Mouse (Mus musculus): ENCODE data around the gene Dcpp2. TPM values are rescaled to one million over a fixed set of nuclear protein-coding genes. Genes with fewer than 3 reads are reported as not detected.

Dcpp2 gene
- polyA plus RNA-seq (2014; fragmentation: Illumina TruSeq; extraction: RNeasy Lipid Tissue Mini Kit (QIAGEN cat#74804); ENCODE audit: low read depth, low replicate concordance): not detected

DNA sequence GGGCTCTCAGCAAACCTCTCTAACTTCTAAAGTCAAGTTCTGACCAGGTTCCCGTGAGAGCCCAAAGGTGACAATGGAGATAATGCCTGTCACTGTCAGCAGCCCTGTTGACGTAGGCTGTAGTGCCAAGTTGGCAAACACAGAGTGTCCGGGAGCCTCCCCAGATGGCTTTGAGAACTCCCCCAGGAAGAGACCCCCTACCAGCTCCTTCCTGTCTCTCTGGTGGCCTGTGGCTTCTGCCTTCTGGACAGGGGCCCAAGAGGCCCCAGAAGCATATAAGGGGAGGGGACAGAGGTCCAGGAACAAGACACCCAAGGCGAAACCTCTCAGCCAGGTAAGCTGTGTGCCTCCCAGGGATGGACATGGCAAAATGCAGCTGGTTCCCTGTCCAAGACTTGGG, at the start of gene Dcpp2, which contains the start of gene Dcpp1:
Gene Dcpp2 (plus strand): TSS at position 305 of the 400 bp plus-strand sequence.
Gene Dcpp1 (plus strand): TSS at position 301 of the 400 bp plus-strand sequence.

DNA sequence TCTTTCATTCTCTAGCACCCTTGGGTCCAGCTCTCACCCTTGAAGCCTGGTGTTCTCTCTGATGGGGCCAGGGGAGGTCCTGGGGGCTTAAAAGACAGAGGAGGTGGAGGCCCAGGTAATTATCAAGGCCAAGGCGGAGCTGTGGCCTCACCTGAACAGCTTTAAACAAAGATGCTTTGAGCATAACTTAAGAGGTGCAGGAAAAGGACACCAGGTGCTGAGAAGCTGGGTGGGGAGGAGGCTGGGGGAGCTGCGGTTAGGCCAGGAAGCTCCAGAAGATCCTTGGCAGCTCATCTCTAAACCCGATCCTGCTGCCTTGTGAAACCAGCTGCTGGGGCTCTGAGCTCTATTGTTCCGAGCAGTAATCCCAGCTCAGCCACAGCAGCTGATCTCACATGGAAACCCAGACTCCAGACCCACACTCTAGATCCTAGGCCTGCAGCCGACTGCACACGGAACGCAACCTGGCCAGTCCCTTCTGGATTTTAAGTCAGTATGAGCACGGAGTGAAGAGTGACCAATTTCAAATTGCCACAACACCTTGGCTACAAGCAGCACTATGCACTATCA, 44.6 kb upstream of the Dcpp2 start, which contains the start of gene Prss33:
Gene Prss33 (minus strand): TSS at position 51 of the 570 bp plus-strand sequence.

DNA sequence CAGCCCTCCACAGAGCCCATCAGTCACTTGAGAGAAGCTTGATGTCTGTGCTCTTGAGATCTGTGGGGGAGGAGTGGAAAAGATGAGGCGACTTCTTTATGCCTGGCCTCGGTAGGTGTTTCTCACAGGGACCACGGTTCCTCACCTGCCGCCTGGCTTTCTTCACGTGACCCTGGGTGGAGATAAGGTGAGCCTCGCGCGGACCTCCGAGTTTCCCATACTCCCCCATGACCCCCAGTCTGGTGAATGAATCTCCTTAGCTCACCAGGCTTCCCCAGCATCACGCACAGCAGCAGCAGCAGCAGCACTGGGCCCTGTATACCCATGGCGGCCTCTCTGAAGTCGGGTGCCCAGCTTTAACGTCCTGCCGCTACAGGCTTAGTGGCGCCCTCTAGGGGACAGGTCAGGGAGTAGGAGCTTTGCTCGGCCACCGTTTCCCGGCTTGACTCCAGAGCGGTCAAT, 36.8 kb upstream of the Dcpp2 start, which contains the start of the genes Prss32 and Prss41:
Gene Prss32 (plus strand): TSS at position 44 of the 462 bp plus-strand sequence.
Gene Prss41 (minus strand): TSS at position 361 of the 462 bp plus-strand sequence.

DNA sequence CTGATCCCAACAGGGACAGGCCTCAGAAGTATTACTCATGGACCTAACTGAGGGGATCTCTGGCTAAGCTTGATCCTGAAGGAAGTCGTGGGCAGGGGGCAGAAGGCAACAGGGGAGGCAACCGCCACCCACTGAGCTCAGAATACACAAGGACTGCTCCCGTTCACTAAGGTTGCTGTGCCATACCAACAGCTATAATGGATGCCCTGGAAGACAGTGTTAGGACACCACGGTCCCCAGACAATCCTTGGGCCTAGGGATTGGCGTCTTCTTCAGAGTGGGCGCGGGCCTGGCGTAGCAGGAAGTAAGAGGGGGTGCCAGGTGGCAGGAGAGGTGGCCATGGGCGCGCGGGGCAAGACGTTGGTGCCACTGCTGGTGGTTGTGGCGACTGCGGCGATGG, 12.9 kb upstream of the Dcpp2 start, which contains the start of gene Prss21:
Gene Prss21 (plus strand): TSS at position 301 of the 400 bp plus-strand sequence.

DNA sequence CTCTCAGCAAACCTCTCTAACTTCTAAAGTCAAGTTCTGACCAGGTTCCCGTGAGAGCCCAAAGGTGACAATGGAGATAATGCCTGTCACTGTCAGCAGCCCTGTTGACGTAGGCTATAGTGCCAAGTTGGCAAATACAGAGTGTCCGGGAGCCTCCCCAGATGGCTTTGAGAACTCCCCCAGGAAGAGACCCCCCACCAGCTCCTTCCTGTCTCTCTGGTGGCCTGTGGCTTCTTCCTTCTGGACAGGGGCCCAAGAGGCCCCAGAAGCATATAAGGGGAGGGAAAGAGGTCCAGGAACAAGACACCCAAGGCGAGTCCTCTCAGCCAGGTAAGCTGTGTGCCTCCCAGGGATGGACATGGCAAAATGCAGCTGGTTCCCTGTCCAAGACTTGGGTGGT, 36.5 kb downstream of the Dcpp2 start, which contains the start of gene Dcpp3:
Gene Dcpp3 (plus strand): TSS at position 301 of the 400 bp plus-strand sequence.

DNA sequence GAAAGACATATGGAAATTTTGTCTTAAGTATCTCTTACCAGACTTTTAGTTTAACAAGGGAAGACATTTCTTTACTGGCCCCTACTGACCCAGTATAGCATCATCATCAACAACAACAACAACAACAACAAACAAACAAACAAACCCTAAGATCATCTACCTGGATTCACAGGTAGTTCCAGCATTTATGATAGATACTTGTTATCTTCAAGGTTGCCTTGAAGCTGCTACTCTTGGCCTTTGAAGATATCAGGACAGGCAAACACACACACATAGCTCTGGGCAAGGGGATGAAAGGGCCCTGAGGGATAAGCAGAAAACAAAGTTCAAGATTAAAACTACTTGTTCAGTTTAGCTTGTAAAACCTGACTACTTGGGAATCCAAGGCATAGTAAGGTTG, 60.7 kb downstream of the Dcpp2 start, which contains the start of gene Sbp:
Gene Sbp (plus strand): TSS at position 301 of the 400 bp plus-strand sequence.

Other genes starting within 250 kb of the Dcpp2 start
- gene Mmp25, start 235.6 kb upstream of the Dcpp2 start, polyA plus RNA-seq (2014; fragmentation: Illumina TruSeq; extraction: RNeasy Lipid Tissue Mini Kit (QIAGEN cat#74804); ENCODE audit: low read depth, low replicate concordance): not detected
- not detected for gene Bicdl2, start 220.4 kb upstream of the Dcpp2 start, polyA plus RNA-seq (2014; fragmentation: Illumina TruSeq; extraction: RNeasy Lipid Tissue Mini Kit (QIAGEN cat#74804); ENCODE audit: low read depth, low replicate concordance)
- 301 TPM for gene Hcfc1r1, start 207.3 kb upstream of the Dcpp2 start, polyA plus RNA-seq (2014; fragmentation: Illumina TruSeq; extraction: RNeasy Lipid Tissue Mini Kit (QIAGEN cat#74804); ENCODE audit: low read depth, low replicate concordance)
- 12.5 TPM for gene Thoc6, start 207.0 kb upstream of the Dcpp2 start, polyA plus RNA-seq (2014; fragmentation: Illumina TruSeq; extraction: RNeasy Lipid Tissue Mini Kit (QIAGEN cat#74804); ENCODE audit: low read depth, low replicate concordance)
- gene Tnfrsf12a, start 203.4 kb upstream of the Dcpp2 start, polyA plus RNA-seq (2014; fragmentation: Illumina TruSeq; extraction: RNeasy Lipid Tissue Mini Kit (QIAGEN cat#74804); ENCODE audit: low read depth, low replicate concordance): 75.1 TPM
- gene Cldn6, start 201.6 kb upstream of the Dcpp2 start, polyA plus RNA-seq (2014; fragmentation: Illumina TruSeq; extraction: RNeasy Lipid Tissue Mini Kit (QIAGEN cat#74804); ENCODE audit: low read depth, low replicate concordance): not detected
- not detected for gene Cldn9, start 196.9 kb upstream of the Dcpp2 start, polyA plus RNA-seq (2014; fragmentation: Illumina TruSeq; extraction: RNeasy Lipid Tissue Mini Kit (QIAGEN cat#74804); ENCODE audit: low read depth, low replicate concordance)
- not detected for gene 1520401A03Rik, start 158.1 kb upstream of the Dcpp2 start, polyA plus RNA-seq (2014; fragmentation: Illumina TruSeq; extraction: RNeasy Lipid Tissue Mini Kit (QIAGEN cat#74804); ENCODE audit: low read depth, low replicate concordance)
- 2.4 TPM for gene Pkmyt1, start 154.5 kb upstream of the Dcpp2 start, polyA plus RNA-seq (2014; fragmentation: Illumina TruSeq; extraction: RNeasy Lipid Tissue Mini Kit (QIAGEN cat#74804); ENCODE audit: low read depth, low replicate concordance)
- gene Paqr4, start 140.0 kb upstream of the Dcpp2 start, polyA plus RNA-seq (2014; fragmentation: Illumina TruSeq; extraction: RNeasy Lipid Tissue Mini Kit (QIAGEN cat#74804); ENCODE audit: low read depth, low replicate concordance): 21.4 TPM
- 0.34 TPM for gene Kremen2, start 135.0 kb upstream of the Dcpp2 start, polyA plus RNA-seq (2014; fragmentation: Illumina TruSeq; extraction: RNeasy Lipid Tissue Mini Kit (QIAGEN cat#74804); ENCODE audit: low read depth, low replicate concordance)
- gene Flywch1, start 109.3 kb upstream of the Dcpp2 start, polyA plus RNA-seq (2014; fragmentation: Illumina TruSeq; extraction: RNeasy Lipid Tissue Mini Kit (QIAGEN cat#74804); ENCODE audit: low read depth, low replicate concordance): 40.5 TPM
- gene Flywch2, start 94.8 kb upstream of the Dcpp2 start, polyA plus RNA-seq (2014; fragmentation: Illumina TruSeq; extraction: RNeasy Lipid Tissue Mini Kit (QIAGEN cat#74804); ENCODE audit: low read depth, low replicate concordance): 1.3 TPM
- 201 TPM for gene Srrm2, start 90.3 kb upstream of the Dcpp2 start, polyA plus RNA-seq (2014; fragmentation: Illumina TruSeq; extraction: RNeasy Lipid Tissue Mini Kit (QIAGEN cat#74804); ENCODE audit: low read depth, low replicate concordance)
- gene Elob, start 51.7 kb upstream of the Dcpp2 start, polyA plus RNA-seq (2014; fragmentation: Illumina TruSeq; extraction: RNeasy Lipid Tissue Mini Kit (QIAGEN cat#74804); ENCODE audit: low read depth, low replicate concordance): 390 TPM
- not detected for gene Prss33, start 44.8 kb upstream of the Dcpp2 start, polyA plus RNA-seq (2014; fragmentation: Illumina TruSeq; extraction: RNeasy Lipid Tissue Mini Kit (QIAGEN cat#74804); ENCODE audit: low read depth, low replicate concordance)
- not detected for gene Prss32, start 37.0 kb upstream of the Dcpp2 start, polyA plus RNA-seq (2014; fragmentation: Illumina TruSeq; extraction: RNeasy Lipid Tissue Mini Kit (QIAGEN cat#74804); ENCODE audit: low read depth, low replicate concordance)
- not detected for gene Prss41, start 36.7 kb upstream of the Dcpp2 start, polyA plus RNA-seq (2014; fragmentation: Illumina TruSeq; extraction: RNeasy Lipid Tissue Mini Kit (QIAGEN cat#74804); ENCODE audit: low read depth, low replicate concordance)
- gene Prss21, start 12.8 kb upstream of the Dcpp2 start, polyA plus RNA-seq (2014; fragmentation: Illumina TruSeq; extraction: RNeasy Lipid Tissue Mini Kit (QIAGEN cat#74804); ENCODE audit: low read depth, low replicate concordance): not detected
- not detected for gene Dcpp1, start within 50 bp of the Dcpp2 start, polyA plus RNA-seq (2014; fragmentation: Illumina TruSeq; extraction: RNeasy Lipid Tissue Mini Kit (QIAGEN cat#74804); ENCODE audit: low read depth, low replicate concordance)
- gene Dcpp3, start 36.6 kb downstream of the Dcpp2 start, polyA plus RNA-seq (2014; fragmentation: Illumina TruSeq; extraction: RNeasy Lipid Tissue Mini Kit (QIAGEN cat#74804); ENCODE audit: low read depth, low replicate concordance): not detected
- not detected for gene Sbp, start 60.8 kb downstream of the Dcpp2 start, polyA plus RNA-seq (2014; fragmentation: Illumina TruSeq; extraction: RNeasy Lipid Tissue Mini Kit (QIAGEN cat#74804); ENCODE audit: low read depth, low replicate concordance)
- gene Sbpl, start 74.4 kb downstream of the Dcpp2 start, polyA plus RNA-seq (2014; fragmentation: Illumina TruSeq; extraction: RNeasy Lipid Tissue Mini Kit (QIAGEN cat#74804); ENCODE audit: low read depth, low replicate concordance): not detected
- gene Prss30, start 99.7 kb downstream of the Dcpp2 start, polyA plus RNA-seq (2014; fragmentation: Illumina TruSeq; extraction: RNeasy Lipid Tissue Mini Kit (QIAGEN cat#74804); ENCODE audit: low read depth, low replicate concordance): not detected
- gene Prss22, start 117.2 kb downstream of the Dcpp2 start, polyA plus RNA-seq (2014; fragmentation: Illumina TruSeq; extraction: RNeasy Lipid Tissue Mini Kit (QIAGEN cat#74804); ENCODE audit: low read depth, low replicate concordance): not detected
- not detected for gene Prss27, start 157.3 kb downstream of the Dcpp2 start, polyA plus RNA-seq (2014; fragmentation: Illumina TruSeq; extraction: RNeasy Lipid Tissue Mini Kit (QIAGEN cat#74804); ENCODE audit: low read depth, low replicate concordance)
- 9.1 TPM for gene Kctd5, start 192.6 kb downstream of the Dcpp2 start, polyA plus RNA-seq (2014; fragmentation: Illumina TruSeq; extraction: RNeasy Lipid Tissue Mini Kit (QIAGEN cat#74804); ENCODE audit: low read depth, low replicate concordance)

All from heart, adult 10 weeks (tissue).